Mouse (Mus musculus): Measurements from ENCODE around the gene Sctr.

Sctr gene

GRCm38 (mm10) chr1:120006844-120007790 is at the start of gene Sctr:
Gene Sctr (plus strand): TSS chr1:120006894.
- DNase-seq (ENCODE audit: low spot score), result no peak

- peak; percentile 16 for DNase-seq (ENCODE audit: low spot score)
Measured at GRCm38 (mm10) chr1:119957716-119958222, 48.9 kb upstream of the Sctr start.

- DNase-seq (ENCODE audit: low spot score), result no peak
Measured at GRCm38 (mm10) chr1:119959464-119959863, 47.2 kb upstream of the Sctr start.

GRCm38 (mm10) chr1:119959920-119960319 is 46.8 kb upstream of the Sctr start:
- no peak for DNase-seq (ENCODE audit: low spot score)

- no peak for DNase-seq (ENCODE audit: low spot score)
Measured at GRCm38 (mm10) chr1:119965804-119966514, 40.7 kb upstream of the Sctr start.

GRCm38 (mm10) chr1:119973117-119973516 is 33.6 kb upstream of the Sctr start:
- DNase-seq (ENCODE audit: low spot score), result no peak

- no peak for DNase-seq (ENCODE audit: low spot score)
Measured at GRCm38 (mm10) chr1:119975141-119975540, 31.6 kb upstream of the Sctr start.

GRCm38 (mm10) chr1:119986555-119986954 is 20.1 kb upstream of the Sctr start:
- no peak for DNase-seq (ENCODE audit: low spot score)

- DNase-seq (ENCODE audit: low spot score), result peak; percentile 55
Measured at GRCm38 (mm10) chr1:119996798-119997581, 9.7 kb upstream of the Sctr start, which contains the start of gene Cfap221. Gene Cfap221 (minus strand): TSS chr1:119997234.

- DNase-seq (ENCODE audit: low spot score), result no peak
Measured at GRCm38 (mm10) chr1:119997644-119998043, 9.1 kb upstream of the Sctr start.

- DNase-seq (ENCODE audit: low spot score), result no peak
Measured at GRCm38 (mm10) chr1:120007851-120008588, 1.3 kb downstream of the Sctr start.

- DNase-seq (ENCODE audit: low spot score), result no peak
Measured at GRCm38 (mm10) chr1:120012638-120013037, 5.9 kb downstream of the Sctr start.

- peak; percentile 74 for DNase-seq (ENCODE audit: low spot score)
Measured at GRCm38 (mm10) chr1:120013111-120013510, 6.4 kb downstream of the Sctr start.

- DNase-seq (ENCODE audit: low spot score), result no peak
Measured at GRCm38 (mm10) chr1:120016240-120016639, 9.5 kb downstream of the Sctr start.

GRCm38 (mm10) chr1:120018900-120019299 is 12.2 kb downstream of the Sctr start:
- no peak for DNase-seq (ENCODE audit: low spot score)

GRCm38 (mm10) chr1:120019428-120019827 is 12.7 kb downstream of the Sctr start:
- no peak for DNase-seq (ENCODE audit: low spot score)

- no peak for DNase-seq (ENCODE audit: low spot score)
Measured at GRCm38 (mm10) chr1:120020322-120020897, 13.7 kb downstream of the Sctr start.

- DNase-seq (ENCODE audit: low spot score), result no peak
Measured at GRCm38 (mm10) chr1:120021951-120022350, 15.3 kb downstream of the Sctr start.

- no peak for DNase-seq (ENCODE audit: low spot score)
Measured at GRCm38 (mm10) chr1:120024331-120025049, 17.8 kb downstream of the Sctr start.

GRCm38 (mm10) chr1:120025050-120025439 is 18.4 kb downstream of the Sctr start:
- DNase-seq (ENCODE audit: low spot score), result no peak
